Mouse (Mus musculus): ENCODE results near the gene Pank4. TPM values are rescaled to one million over a fixed set of nuclear protein-coding genes. Genes with fewer than 3 reads are reported as not detected.
A peak's percentile ranks its signal among the peaks of the same experiment; 100 is the strongest.

Pank4 gene
- polyA plus RNA-seq, 1 experiment = 22.2 TPM

GRCm38 (mm10) chr4:154963190-154963836 is 610 bp upstream of the Pank4 start:
- Histone ChIP-seq H3K36me3 (ENCODE audit: control insufficient read depth, insufficient read depth) (peaks cover 9% of the 10 kb centered on the region), H3K79me2 (ENCODE audit: control insufficient read depth, insufficient read depth) (peaks cover 41% of the 10 kb centered on the region), H3K4me3 (ENCODE audit: insufficient read depth, poor library complexity, severe bottlenecking) (no peak overlapping the region), H3K79me3 (ENCODE audit: low read depth) (peaks cover 32% of the 10 kb centered on the region), H3ac (ENCODE audit: control insufficient read depth, insufficient read length, low read depth) (no peak overlapping the region), H3K27me3 (ENCODE audit: control insufficient read depth, insufficient read depth, insufficient read length) (peaks cover 47% of the 10 kb centered on the region)
- TF ChIP-seq CEBPB (IDR thresholded peaks at IDR 0.05; ENCODE audit: low read depth) (no peak), MYOG (IDR thresholded peaks at IDR 0.05; ENCODE audit: control insufficient read depth, extremely low read depth, insufficient read length) (no peak), FOSL1 (IDR thresholded peaks at IDR 0.05; ENCODE audit: insufficient read depth, low read length, poor library complexity, severe bottlenecking) (no peak), CTCF (IDR thresholded peaks at IDR 0.05; ENCODE audit: control insufficient read depth, insufficient read depth, insufficient read length) (no peak), MYOD1 (IDR thresholded peaks at IDR 0.05; ENCODE audit: control insufficient read depth, insufficient read length, low read depth) (no peak), MAX (IDR thresholded peaks at IDR 0.05) (no peak), USF1 (IDR thresholded peaks at IDR 0.05; ENCODE audit: low read depth) (no peak)

GRCm38 (mm10) chr4:154964581-154965235 is 785 bp downstream of the Pank4 start:
- Histone ChIP-seq H3K79me2 (ENCODE audit: control insufficient read depth, insufficient read depth) (peaks cover 54% of the 10 kb centered on the region), H3K36me3 (ENCODE audit: control insufficient read depth, insufficient read depth) (peaks cover 17% of the 10 kb centered on the region), H3ac (ENCODE audit: control insufficient read depth, insufficient read length, low read depth) (peak overlapping the region; percentile 95), H3K27me3 (ENCODE audit: control insufficient read depth, insufficient read depth, insufficient read length) (peaks cover 33% of the 10 kb centered on the region), H3K4me3 (ENCODE audit: insufficient read depth, poor library complexity, severe bottlenecking) (peak overlapping the region; percentile 61), H3K79me3 (ENCODE audit: low read depth) (peaks cover 32% of the 10 kb centered on the region)
- TF ChIP-seq MAX (IDR thresholded peaks at IDR 0.05) (no peak), USF1 (IDR thresholded peaks at IDR 0.05; ENCODE audit: low read depth) (no peak), MYOG (IDR thresholded peaks at IDR 0.05; ENCODE audit: control insufficient read depth, extremely low read depth, insufficient read length) (no peak)

GRCm38 (mm10) chr4:154965856-154966255 is 1.9 kb downstream of the Pank4 start:
- Histone ChIP-seq H3ac (ENCODE audit: control insufficient read depth, insufficient read length, low read depth) (peak overlapping the region; percentile 7), H3K4me3 (ENCODE audit: insufficient read depth, poor library complexity, severe bottlenecking) (no peak overlapping the region), H3K79me2 (ENCODE audit: control insufficient read depth, insufficient read depth) (peaks cover 56% of the 10 kb centered on the region), H3K79me3 (ENCODE audit: low read depth) (peaks cover 32% of the 10 kb centered on the region), H3K36me3 (ENCODE audit: control insufficient read depth, insufficient read depth) (peaks cover 28% of the 10 kb centered on the region), H3K27me3 (ENCODE audit: control insufficient read depth, insufficient read depth, insufficient read length) (peaks cover 22% of the 10 kb centered on the region)
- no peak for TF ChIP-seq MYOD1 (IDR thresholded peaks at IDR 0.05; ENCODE audit: control insufficient read depth, insufficient read length, low read depth)
- TF ChIP-seq USF1 (IDR thresholded peaks at IDR 0.05; ENCODE audit: low read depth) = no peak

GRCm38 (mm10) chr4:154967173-154967572 is 3.2 kb downstream of the Pank4 start:
- TF ChIP-seq MYOG (IDR thresholded peaks at IDR 0.05; ENCODE audit: control insufficient read depth, extremely low read depth, insufficient read length) (no peak), FOSL1 (IDR thresholded peaks at IDR 0.05; ENCODE audit: insufficient read depth, low read length, poor library complexity, severe bottlenecking) (no peak), MYOD1 (IDR thresholded peaks at IDR 0.05; ENCODE audit: control insufficient read depth, insufficient read length, low read depth) (no peak), CEBPB (IDR thresholded peaks at IDR 0.05; ENCODE audit: low read depth) (no peak), CTCF (IDR thresholded peaks at IDR 0.05; ENCODE audit: control insufficient read depth, insufficient read depth, insufficient read length) (no peak), MAX (IDR thresholded peaks at IDR 0.05) (no peak), USF1 (IDR thresholded peaks at IDR 0.05; ENCODE audit: low read depth) (no peak)
- Histone ChIP-seq H3K79me2 (ENCODE audit: control insufficient read depth, insufficient read depth) (peaks cover 56% of the 10 kb centered on the region), H3K4me3 (ENCODE audit: insufficient read depth, poor library complexity, severe bottlenecking) (no peak overlapping the region), H3ac (ENCODE audit: control insufficient read depth, insufficient read length, low read depth) (no peak overlapping the region), H3K27me3 (ENCODE audit: control insufficient read depth, insufficient read depth, insufficient read length) (peaks cover 9% of the 10 kb centered on the region), H3K79me3 (ENCODE audit: low read depth) (peaks cover 32% of the 10 kb centered on the region), H3K36me3 (ENCODE audit: control insufficient read depth, insufficient read depth) (peaks cover 41% of the 10 kb centered on the region)

GRCm38 (mm10) chr4:154972546-154972945 is 8.6 kb downstream of the Pank4 start:
- H3K4me3 ChIP-seq (ENCODE audit: insufficient read depth, poor library complexity, severe bottlenecking) = no peak overlapping the region
- TF ChIP-seq CEBPB (IDR thresholded peaks at IDR 0.05; ENCODE audit: low read depth) (no peak), USF1 (IDR thresholded peaks at IDR 0.05; ENCODE audit: low read depth) (no peak), FOSL1 (IDR thresholded peaks at IDR 0.05; ENCODE audit: insufficient read depth, low read length, poor library complexity, severe bottlenecking) (no peak), CTCF (IDR thresholded peaks at IDR 0.05; ENCODE audit: control insufficient read depth, insufficient read depth, insufficient read length) (no peak), MAX (IDR thresholded peaks at IDR 0.05) (no peak), MYOD1 (IDR thresholded peaks at IDR 0.05; ENCODE audit: control insufficient read depth, insufficient read length, low read depth) (no peak), MYOG (IDR thresholded peaks at IDR 0.05; ENCODE audit: control insufficient read depth, extremely low read depth, insufficient read length) (no peak)
- no peak overlapping the region for H3ac ChIP-seq (ENCODE audit: control insufficient read depth, insufficient read length, low read depth)
- no peaks in the 10 kb centered on the region for H3K27me3 ChIP-seq (ENCODE audit: control insufficient read depth, insufficient read depth, insufficient read length)
- H3K79me2 ChIP-seq (ENCODE audit: control insufficient read depth, insufficient read depth) = peaks cover 22% of the 10 kb centered on the region
- H3K36me3 ChIP-seq (ENCODE audit: control insufficient read depth, insufficient read depth) = peaks cover 81% of the 10 kb centered on the region
- H3K79me3 ChIP-seq (ENCODE audit: low read depth) = peaks cover 4% of the 10 kb centered on the region

- Histone ChIP-seq H3K79me3 (ENCODE audit: low read depth) (no peaks in the 10 kb centered on the region), H3K4me3 (ENCODE audit: insufficient read depth, poor library complexity, severe bottlenecking) (no peak overlapping the region), H3ac (ENCODE audit: control insufficient read depth, insufficient read length, low read depth) (no peak overlapping the region), H3K36me3 (ENCODE audit: control insufficient read depth, insufficient read depth) (peaks cover 91% of the 10 kb centered on the region), H3K79me2 (ENCODE audit: control insufficient read depth, insufficient read depth) (peaks cover 6% of the 10 kb centered on the region), H3K27me3 (ENCODE audit: control insufficient read depth, insufficient read depth, insufficient read length) (no peaks in the 10 kb centered on the region)
- TF ChIP-seq FOSL1 (IDR thresholded peaks at IDR 0.05; ENCODE audit: insufficient read depth, low read length, poor library complexity, severe bottlenecking) (no peak), MYOD1 (IDR thresholded peaks at IDR 0.05; ENCODE audit: control insufficient read depth, insufficient read length, low read depth) (no peak), CEBPB (IDR thresholded peaks at IDR 0.05; ENCODE audit: low read depth) (no peak), USF1 (IDR thresholded peaks at IDR 0.05; ENCODE audit: low read depth) (no peak), MYOG (IDR thresholded peaks at IDR 0.05; ENCODE audit: control insufficient read depth, extremely low read depth, insufficient read length) (no peak), CTCF (IDR thresholded peaks at IDR 0.05; ENCODE audit: control insufficient read depth, insufficient read depth, insufficient read length) (no peak), MAX (IDR thresholded peaks at IDR 0.05) (no peak)
These were observed 10.3 kb downstream of the Pank4 start for GRCm38 (mm10) chr4:154974163-154974611.
